Mouse (Mus musculus) activated CD4-positive, CD25-positive, alpha-beta regulatory T cell, adult 4 months (primary cell): ENCODE measurements around the gene Neu1. TPM values are rescaled to one million over a fixed set of nuclear protein-coding genes. Genes with fewer than 3 reads are reported as not detected.
"Not testable (repeated sequence)": the region's sequence is repeated elsewhere in the genome, so short reads cannot be mapped to it uniquely, and the experiment has no call there.

Experiments used
- ATAC-seq: one replicate; pipeline ENCODE4 v1.8.0; 2017
- polyA plus RNA-seq, 2 experiments: library from polyadenylated mRNA; unstranded; fragments of 100-300 nt; shearing (Covaris generic); gene quantifications; one replicate each; pipeline ENCODE4 v1.2.1; 2017

The Neu1 gene
- polyA plus RNA-seq = 10 to 100 TPM; 18.6 to 19.9 TPM

DNA sequence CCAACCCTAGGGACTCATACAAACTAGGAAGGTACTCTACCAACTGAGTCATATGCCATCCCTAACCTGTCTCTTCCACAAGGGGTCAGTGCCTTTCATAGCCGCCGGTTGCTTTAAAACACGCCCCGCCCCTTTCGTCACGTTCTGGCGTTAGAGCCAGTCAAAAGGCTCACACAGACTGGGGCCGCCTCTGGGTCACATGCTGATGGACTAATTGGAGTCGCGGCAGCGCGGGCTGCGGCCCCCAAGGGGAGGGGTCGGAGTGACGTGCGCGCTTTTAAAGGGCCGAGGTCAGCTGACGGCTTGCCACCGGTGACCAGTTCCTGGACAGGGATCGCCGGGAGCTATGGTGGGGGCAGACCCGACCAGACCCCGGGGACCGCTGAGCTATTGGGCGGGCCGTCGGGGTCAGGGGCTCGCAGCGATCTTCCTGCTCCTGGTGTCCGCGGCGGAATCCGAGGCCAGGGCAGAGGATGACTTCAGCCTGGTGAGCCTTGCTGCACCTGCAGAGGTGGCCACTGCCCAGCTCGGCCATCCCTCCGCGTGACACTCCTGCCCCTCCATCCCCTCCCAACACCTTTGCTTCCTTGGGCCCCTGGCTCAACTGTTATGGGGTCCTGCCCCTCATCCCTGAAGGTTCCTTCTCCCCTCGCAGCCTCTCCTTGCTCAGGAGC lies at the start of gene Neu1:
Gene Neu1 (plus strand): TSS at position 193 of the 674 bp plus-strand sequence.
- peak; percentile 91 for ATAC-seq

DNA sequence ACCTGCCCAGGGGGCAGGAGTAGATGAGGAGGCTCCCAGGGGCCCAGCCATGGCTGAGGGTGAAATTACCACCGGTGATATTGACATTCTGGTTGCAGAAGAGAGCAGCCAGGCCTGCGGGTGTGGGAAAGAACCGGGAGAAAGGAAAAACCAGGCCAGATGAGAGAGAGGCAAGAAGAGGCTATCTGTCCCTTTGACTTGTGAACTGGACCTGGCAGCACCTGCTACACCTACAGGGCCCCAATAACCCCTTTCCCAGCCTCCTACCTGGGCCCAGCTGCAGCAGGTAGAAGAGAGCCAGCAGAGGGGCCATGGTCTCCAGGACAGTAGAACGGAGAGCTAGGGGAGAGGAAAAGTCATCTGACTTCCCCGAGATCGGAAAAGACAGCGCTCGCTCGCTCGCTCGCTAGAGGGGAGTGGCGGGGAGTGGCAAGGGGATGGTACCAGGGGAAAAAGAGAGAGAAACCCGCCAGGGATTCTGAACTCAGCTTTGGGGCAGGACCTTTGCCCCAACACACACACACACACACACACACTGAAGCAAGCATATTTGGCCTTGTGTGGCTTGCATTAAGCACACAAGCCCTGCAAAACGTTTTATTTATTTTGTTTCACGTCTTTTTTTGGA lies 49.3 kb upstream of the Neu1 start, which contains the start of gene Gm20547:
Gene Gm20547 (minus strand): TSS at position 360 of the 628 bp plus-strand sequence.
- ATAC-seq = no peak

DNA sequence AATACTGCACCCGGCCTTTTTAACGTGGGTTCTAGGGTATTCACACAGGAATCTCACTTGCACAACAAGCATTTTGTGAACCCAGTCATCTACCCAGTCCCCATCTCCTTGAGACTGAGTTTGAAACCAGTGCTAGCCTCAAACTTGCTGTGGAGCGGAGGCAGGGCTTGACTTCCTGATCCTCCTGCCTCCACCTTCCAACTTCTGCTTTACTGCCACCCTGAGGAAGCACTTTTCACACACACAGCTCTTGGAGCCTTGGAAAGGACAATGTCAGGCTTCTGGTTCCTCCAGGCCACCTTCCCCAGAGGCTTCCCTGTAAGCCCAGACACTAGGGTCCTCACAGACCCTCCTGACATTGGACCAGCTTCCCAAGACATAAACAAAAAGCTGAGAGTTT lies 47.7 kb upstream of the Neu1 start:
- ATAC-seq = no peak

DNA sequence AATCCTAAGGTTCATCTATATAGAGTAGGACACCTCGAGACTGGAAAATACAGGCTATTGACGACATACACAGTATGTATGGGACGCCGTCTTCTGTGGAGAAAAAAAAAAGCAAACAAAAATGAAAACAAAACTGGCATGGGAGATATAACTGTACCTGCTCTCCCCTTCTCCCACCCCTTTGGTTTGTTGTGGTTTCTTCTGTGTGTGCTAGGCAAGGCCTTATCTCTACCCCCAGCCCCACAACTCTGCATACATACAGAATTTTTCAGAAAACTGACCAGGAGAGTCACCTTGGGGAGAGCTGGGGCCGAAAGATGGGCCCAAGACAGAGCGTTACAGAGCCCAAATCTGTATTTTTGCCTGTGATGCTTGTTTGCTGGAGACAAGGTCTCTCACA lies 46.3 kb upstream of the Neu1 start:
- ATAC-seq = no peak

DNA sequence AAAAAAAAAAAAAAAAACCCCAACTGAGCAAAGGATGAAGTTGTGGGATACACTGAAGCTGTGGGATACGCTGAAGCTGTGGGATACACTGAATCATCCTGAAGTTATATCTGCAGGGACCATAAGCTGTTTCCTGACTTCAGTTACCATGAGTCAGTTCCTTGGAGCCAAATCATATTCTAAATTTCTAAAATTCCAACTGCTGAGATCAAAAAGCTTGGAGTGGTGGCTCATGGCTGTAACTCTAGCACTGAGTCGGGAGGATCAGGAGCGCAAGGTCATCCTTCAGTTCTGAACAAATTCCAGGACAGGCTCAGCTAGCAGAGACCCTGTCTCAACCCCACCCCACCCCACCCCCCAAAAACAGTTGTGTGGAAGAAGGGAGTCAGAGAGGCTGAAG lies 45.4 kb upstream of the Neu1 start:
- ATAC-seq = no peak

DNA sequence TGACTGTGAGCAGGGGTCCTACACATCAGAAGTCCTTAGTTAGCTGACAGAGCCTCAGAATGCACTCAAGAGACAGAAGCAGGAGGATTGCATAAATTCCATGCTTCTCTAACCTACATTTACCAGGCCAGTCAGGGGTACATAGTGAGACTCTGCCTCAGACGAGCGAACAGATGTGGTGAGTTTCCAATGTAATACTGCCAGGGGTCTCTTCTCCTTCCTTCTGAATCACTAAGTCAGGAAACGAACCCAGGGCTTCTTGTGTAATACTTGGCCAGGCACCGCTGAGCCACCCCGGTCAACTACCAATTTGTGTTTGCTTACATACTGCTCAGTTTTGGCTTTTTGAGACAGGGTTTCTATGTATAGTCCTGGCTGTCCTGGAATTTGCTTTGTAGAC lies 43.1 kb upstream of the Neu1 start:
- ATAC-seq = no peak

DNA sequence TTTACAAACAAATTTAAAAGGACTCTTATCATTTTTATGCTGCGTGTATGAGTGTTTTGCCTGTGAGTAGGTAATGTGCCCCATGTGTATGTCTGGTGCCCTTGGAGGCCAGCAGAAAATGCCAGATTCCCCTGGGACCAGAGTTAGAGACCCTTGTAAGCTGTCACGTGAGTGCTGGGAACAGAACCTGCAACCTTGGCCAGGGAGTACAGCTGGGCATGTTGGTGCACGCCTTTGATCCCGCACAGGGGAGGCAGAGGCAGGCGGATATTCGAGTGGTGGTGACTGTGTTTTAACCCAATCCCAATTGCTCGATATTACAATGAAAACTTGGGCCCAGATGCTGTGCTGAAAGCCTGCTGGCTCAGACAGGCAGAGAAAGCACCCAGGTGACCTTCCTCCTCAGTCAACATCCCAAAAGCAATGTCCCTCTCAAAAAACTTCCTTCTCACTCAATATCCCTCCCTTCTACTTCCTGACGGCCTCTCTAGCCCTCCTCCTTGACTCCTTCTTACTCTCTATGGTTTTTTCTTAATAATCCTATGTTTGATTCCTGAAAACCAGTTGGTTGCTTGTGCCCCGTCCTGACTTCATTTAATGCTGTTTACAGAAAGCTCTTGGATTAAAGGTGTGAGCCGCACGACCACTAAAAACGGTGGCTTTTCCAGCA lies 40.8 kb upstream of the Neu1 start:
- no peak for ATAC-seq

DNA sequence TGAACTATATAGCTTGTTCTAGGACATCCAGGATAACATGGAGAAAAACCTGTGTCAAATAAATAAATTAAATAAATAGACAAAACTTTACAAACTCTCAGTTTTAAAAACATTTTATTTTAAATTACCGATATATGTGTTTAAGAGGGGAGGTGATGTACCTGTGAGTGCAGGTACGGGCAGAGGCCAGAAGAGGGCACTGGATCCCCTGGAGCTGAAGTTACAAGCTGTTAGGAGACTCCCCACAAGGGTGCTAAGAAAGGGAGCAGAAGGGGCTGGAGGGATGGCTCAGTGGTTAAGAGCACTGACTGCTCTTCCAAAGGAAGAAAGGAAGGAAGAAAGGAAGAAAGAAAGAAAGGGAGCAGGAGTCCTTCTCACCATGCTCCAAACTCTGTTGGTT lies 39.7 kb upstream of the Neu1 start:
- no peak for ATAC-seq

DNA sequence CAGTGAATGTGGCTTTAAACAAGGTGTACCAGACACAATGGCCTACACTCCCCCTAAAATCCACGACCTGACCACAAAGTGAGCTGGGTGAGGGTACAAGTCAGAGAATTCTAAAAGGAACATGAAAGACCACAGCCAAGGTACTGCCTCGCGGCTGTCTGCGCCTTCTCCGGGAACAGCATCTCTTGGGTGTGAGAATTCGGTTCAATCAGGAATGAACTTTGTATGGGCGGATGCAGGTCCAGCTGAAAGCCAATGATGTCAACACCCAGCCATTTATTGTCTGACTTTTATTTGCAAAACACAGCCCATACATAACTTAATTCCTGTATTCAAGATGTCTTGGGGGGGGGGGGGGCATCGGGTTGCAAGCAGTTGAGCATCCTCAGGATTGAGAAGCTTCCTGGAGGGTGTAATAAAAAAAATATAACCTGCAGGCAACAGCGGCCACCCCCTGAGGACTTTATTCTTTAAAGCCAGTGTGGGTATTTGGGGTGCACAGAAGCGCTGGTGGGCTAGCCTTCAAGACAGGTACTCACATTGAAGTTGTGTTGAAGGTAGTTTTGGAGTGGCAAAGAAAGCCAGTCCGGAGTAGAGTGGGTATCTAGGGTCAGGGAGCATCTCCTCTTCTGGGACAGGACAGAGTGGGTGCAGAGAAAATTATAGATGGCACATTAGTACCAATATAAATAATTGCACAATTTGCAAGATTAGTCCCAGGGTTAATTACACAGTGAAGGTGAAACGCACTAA lies 37.8 kb upstream of the Neu1 start:
- ATAC-seq = no peak

DNA sequence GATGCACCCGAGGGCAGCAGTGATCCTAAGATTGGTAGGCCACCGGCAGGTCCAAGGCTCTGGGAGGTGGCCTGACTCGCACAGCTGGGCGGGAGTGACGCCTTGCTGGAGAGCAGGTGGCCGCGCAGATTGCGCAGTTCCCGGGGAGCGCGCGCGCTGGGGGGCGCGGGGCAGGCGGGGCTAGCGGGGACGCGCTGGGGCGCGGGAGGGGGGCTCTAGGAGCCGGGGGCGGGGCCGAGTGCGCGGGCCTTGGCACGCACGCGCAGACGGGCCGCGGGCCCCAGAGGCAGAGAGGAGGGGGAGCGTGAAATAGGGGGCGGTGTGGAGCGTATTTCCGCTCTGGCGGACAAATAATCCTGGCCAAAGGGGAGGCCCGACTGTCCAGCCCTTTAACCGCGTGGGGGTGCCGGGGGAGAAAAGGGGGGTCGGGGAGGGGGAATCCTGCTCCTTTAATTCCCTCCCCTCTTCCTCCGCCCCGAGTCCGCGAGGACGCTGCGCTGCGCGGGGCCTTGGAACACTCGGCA lies 36.9 kb upstream of the Neu1 start:
- ATAC-seq = peak; percentile 41

DNA sequence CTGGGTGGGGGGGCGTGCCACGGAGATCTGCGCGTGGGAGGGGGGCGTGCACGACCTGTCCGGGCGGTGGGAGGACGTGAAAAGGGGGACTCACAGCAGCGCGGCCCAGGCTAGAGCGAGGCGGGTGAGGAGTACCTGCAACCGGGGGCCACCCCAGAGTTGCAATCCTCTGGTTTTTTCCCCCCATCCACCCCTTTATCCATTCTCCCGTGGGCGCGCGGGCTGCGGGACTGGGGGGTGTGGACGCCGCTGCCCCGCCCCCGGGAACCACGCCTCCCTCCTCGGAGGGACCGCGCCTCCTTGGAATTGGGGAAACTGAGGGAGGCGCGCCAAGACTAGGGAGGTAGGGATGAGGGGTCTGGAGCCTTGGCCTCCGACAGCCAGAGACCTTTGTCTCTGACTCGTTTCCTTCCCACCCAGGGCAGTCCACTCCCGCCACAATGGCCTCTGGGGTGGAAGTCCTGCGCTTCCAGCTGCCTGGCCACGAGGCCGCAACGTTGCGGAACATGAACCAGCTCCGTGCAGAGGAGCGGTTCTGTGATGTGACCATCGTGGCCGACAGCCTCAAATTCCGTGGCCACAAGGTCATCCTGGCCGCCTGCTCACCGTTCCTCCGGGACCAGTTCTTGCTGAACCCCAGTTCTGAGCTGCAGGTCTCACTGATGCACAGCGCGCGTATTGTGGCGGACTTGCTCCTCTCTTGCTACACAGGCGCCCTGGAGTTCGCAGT lies 36.1 kb upstream of the Neu1 start:
- no peak for ATAC-seq

DNA sequence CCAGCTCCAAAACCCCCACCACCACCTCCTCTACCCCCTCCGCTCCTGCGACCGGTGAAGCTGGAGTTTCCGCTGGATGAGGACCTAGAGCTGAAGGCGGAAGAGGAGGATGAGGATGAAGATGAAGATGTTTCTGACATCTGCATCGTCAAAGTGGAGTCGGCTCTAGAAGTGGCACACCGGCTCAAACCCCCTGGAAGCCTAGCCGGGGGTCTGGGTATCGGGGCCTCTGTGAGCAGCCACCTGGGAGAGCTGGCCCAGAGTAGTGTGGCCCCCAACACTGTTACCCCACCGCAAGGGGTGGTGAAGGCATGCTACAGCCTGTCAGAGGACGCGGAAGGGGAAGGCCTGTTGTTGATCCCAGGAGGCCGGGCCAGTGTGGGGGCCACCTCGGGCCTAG lies 35.3 kb upstream of the Neu1 start:
- no peak for ATAC-seq

DNA sequence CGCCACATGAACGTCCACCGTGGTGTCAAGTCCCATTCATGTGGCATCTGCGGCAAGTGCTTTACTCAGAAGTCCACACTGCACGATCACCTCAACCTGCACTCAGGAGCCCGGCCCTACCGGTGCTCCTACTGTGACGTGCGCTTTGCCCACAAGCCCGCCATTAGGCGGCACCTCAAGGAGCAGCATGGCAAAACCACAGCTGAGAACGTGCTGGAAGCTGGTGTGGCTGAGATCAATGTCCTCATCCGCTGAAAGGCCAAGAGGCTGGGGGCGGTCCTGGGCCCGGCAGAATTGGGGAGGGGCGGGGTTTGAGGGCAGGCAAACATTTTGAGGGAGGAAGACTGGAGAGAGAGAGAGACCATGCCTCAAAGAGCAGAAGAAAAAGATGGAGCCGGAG lies 34.7 kb upstream of the Neu1 start:
- ATAC-seq = peak; percentile 11

DNA sequence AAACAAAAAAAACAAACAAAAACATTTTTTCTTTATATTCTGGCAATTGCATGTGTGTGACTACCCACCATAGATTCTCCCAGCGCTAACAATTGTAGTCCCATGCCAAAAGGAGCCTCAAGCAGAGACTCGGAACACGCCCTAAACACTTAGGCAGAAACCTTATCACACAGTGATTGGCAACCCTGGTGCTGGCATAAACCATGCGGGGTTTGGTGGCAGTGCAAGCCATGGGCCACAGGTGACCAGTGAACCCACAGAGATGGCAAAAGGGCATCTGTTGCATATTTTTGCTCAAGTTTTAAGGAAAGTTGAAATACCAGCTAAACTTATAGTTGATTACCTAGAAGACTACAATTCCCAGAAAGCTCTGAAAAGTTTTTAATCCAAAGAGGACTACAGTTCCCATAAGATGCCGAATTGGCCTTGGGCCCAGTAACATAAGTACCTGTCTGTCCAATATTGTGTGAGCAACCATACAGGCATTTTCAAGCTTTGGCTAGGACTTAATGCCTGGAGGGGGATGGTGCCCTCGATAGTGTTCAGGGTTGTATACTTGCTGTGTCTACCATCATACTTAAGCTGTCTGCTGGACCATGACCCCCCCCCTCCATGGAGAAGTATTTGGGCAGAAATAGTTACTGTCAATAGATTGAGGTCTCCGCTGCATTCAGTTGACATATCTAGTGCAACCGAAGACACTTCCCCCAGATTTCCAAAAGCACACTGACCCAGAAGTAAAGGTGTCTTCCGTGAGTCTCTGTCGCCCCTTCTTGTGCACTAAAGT lies 33.5 kb upstream of the Neu1 start:
- no peak for ATAC-seq

DNA sequence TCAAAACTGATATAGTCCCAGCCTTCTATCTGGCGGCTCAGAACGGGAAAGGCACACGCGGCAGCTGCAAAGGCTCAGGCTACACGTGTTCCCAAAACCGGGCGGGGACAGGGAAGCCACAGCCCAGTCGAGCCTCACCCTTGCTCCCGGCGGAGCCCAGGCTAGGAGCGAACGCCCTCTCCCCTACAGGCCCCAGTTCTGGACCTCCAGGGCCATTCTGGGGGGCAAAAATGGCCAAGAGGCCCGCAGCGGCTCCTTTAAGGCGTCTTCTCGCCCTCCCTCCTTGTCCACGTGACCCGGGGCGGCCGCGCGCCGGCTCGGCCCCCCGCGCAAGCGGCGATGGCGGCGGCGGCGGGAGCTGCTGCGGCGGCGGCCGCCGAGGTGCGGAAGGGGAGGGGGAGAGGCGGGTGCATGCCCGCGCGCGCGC lies 32.9 kb upstream of the Neu1 start, which contains the start of the genes C2 and Ehmt2:
Gene C2 (minus strand): TSS at position 106 of the 427 bp plus-strand sequence.
Gene Ehmt2 (plus strand): TSS at position 310 of the 427 bp plus-strand sequence.
- ATAC-seq = peak; percentile 47

DNA sequence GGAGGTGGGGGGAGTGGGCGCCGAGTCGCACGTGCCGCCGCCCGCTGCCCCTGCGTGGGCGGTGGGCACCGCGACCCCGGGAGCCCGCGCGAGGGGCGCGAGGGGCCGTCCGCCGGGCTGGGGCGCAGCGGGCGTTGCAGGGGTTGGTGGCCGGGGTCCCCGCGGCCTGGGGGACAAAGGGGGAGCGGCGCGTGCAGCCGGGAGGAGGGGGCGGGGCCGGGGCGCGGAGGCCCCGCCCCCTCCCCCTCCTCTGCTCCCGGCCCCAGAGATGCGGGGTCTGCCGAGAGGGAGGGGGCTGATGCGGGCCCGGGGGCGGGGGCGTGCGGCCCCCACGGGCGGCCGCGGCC lies 32.4 kb upstream of the Neu1 start:
- ATAC-seq = no peak

DNA sequence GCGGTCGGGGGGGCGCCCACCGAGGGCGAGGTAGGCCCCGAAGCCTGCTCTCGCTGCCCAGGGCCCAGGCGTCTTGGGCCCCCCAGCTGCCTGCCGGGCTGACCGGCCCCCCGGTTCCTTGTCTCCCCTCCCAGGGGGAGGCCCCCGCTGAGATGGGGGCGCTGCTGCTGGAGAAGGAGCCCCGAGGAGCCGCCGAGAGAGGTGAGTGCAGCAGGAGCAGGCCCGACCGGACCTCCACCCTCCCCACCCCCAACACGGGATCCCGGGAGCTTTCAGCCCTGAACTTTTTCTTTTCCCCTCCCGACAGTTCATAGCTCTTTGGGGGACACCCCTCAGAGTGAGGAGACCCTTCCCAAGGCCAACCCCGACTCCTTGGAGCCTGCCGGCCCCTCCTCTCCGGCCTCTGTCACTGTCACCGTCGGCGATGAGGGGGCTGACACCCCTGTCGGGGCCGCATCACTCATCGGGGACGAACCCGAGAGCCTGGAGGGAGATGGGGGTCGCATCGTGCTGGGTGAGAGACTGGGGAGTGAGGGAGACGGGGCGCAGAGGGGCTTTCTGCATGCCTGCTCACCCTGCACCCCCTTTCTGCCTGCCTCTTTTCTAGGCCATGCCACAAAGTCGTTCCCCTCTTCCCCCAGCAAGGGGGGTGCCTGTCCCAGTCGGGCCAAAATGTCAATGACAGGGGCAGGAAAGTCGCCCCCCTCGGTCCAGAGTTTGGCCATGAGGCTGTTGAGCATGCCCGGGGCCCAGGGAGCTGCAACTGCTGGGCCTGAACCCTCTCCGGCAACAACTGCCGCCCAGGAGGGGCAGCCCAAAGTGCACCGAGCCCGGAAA lies 31.8 kb upstream of the Neu1 start:
- ATAC-seq = peak; percentile 24

DNA sequence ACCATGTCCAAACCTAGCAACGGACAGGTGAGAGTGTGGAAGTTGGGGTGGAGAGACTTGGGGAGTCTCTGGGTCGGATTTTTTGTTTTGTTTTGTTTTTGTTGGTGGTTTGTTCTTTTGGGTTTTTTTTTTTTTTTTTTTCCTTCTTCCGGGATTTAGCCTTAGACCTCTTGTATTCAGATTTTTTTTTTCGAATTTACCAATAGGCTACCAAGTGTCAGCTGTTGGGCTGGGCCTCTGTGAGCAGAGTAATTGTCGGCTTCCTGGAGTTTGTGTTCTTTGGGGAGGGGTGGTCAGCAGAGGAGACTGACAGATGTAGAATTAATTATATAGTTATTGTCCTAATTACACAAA lies 31.2 kb upstream of the Neu1 start:
- peak; percentile 53 for ATAC-seq

DNA sequence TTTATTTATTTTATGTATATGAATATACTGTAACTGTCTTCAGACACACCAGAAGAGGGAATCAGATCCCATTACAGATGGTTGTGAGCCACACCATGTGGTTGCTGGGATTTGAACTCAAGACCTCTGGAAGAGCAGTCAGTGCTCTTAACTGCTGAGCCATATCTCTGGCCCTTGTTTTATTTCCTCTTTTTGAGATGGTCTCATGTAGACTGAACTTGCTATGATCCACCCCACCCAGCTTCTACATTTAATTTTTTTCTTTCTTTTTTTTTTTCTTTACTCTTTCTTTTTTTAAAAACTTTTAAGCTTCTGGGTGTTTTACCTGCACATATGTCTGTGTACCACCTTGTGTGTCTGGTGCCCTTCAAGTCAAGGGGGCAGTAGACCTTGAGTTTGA lies 30.2 kb upstream of the Neu1 start:
- not testable (repeated sequence) for ATAC-seq

DNA sequence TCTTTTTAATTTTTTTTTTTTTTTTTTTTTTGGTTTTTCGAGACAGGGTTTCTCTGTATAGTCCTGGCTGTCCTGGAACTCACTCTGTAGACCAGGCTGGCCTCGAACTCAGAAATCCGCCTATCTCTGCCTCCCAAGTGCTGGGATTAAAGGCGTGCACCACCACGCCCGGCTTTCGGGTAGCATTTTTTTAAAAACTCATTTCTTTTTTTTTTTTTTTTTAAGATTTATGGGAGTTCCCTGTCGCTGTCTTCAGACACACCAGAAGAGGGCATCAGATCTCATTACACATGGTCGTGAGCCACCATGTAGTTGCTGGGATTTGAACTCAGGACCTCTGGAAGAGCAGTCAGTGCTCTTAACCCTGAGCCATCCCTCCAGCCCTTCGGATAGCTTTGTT lies 29.1 kb upstream of the Neu1 start:
- ATAC-seq = not testable (repeated sequence)
